In genomic region chr8:120357504-120357903, GRCm38 (mm10) we compare ENCODE assay signal across 19 mouse cellular contexts.
A peak's percentile ranks its signal among the peaks of the same experiment; 100 is the strongest.
DNase-seq lines count a peak whose midpoint lies in the region; ATAC-seq lines count a peak whose summit lies in the region.
"Had no signal": no experiment of that assay in that cellular context is flagged by ENCODE, and none has a peak within 500 bp of the region (broad histone marks: within the 10 kb centered on the region; RNA-seq: fewer than 3 reads in every experiment).

No protein-coding gene starts in this region.

- WGBS in forebrain, embryonic 10.5 days: 88% methylated on average over 6 of the region's 6 CpGs
- 76% methylated on average over 6 of the region's 6 CpGs for WGBS in forebrain, embryonic 14.5 days
- 73% methylated on average over 6 of the region's 6 CpGs for WGBS in hindbrain, embryonic 11.5 days
- 62% methylated on average over 6 of the region's 6 CpGs for WGBS in hindbrain, embryonic 13.5 days
- WGBS in midbrain, embryonic 12.5 days: 75% methylated on average over 6 of the region's 6 CpGs
- 68% methylated on average over 6 of the region's 6 CpGs for WGBS in midbrain, embryonic 16.5 days

- H3K4me3 ChIP-seq in forebrain, embryonic 10.5 days: no peak overlapping the region
- no peak overlapping the region for H3K4me3 ChIP-seq in forebrain, embryonic 14.5 days (ENCODE audit: low read depth, low read length)
- no peak overlapping the region for H3K4me3 ChIP-seq in hindbrain, embryonic 11.5 days (ENCODE audit: low read depth, low read length)
- no peak overlapping the region for H3K4me3 ChIP-seq in hindbrain, embryonic 13.5 days
- no peak overlapping the region for H3K4me3 ChIP-seq in midbrain, embryonic 12.5 days
- H3K4me3 ChIP-seq in midbrain, embryonic 16.5 days (ENCODE audit: low read depth, low read length): no peak overlapping the region
- H3K4me3 ChIP-seq: forebrain, embryonic 15.5 days; intestine, embryonic 15.5 days had no signal

- DNase-seq in forebrain, embryonic 10.5 days (ENCODE audit: extremely low spot score, low spot score): no peak
- DNase-seq in forebrain, embryonic 14.5 days (ENCODE audit: low spot score): no peak
- DNase-seq in hindbrain, embryonic 11.5 days (ENCODE audit: low spot score): no peak
- DNase-seq in ZHBTc4 (ENCODE audit: low read depth, low spot score): peak; percentile 44
- no peak for DNase-seq in spleen, postnatal 14 days (ENCODE audit: low spot score in 2 of 2)
- DNase-seq: adrenal gland, postnatal 10 days; adrenal gland, postnatal 36 days; cerebellum, adult 18-20 months; cerebellum, adult 9-10 months; cerebellum, postnatal 14 days; gastrocnemius, postnatal 10 days; heart, adult 11 months had no signal

- H3K27ac ChIP-seq in forebrain, embryonic 10.5 days: peak overlapping the region; percentile 32; the same call in 1 of the 2 replicates
- no peak overlapping the region for H3K27ac ChIP-seq in forebrain, embryonic 14.5 days (ENCODE audit: low read depth, low read length)
- peak overlapping the region; percentile 2; the same call in 1 of the 2 replicates for H3K27ac ChIP-seq in hindbrain, embryonic 11.5 days (ENCODE audit: low read depth, low read length)
- H3K27ac ChIP-seq in hindbrain, embryonic 13.5 days: no peak overlapping the region
- H3K27ac ChIP-seq in midbrain, embryonic 12.5 days (replicated peaks): 0 out of 2 replicates have a peak overlapping the region, but pooled peaks have one; percentile 11
- no peak overlapping the region for H3K27ac ChIP-seq in midbrain, embryonic 16.5 days (ENCODE audit: low read length)
- H3K27ac ChIP-seq: forebrain, embryonic 15.5 days; intestine, embryonic 15.5 days had no signal

- peaks cover 21% of the 10 kb centered on the region for H3K27me3 ChIP-seq in forebrain, embryonic 10.5 days (ENCODE audit: poor library complexity, severe bottlenecking)
- no peaks in the 10 kb centered on the region for H3K27me3 ChIP-seq in forebrain, embryonic 14.5 days (replicated peaks; ENCODE audit: control insufficient read depth, insufficient read depth, low read length)
- no peaks in the 10 kb centered on the region for H3K27me3 ChIP-seq in hindbrain, embryonic 11.5 days (ENCODE audit: control insufficient read depth, insufficient read depth, low read length)
- H3K27me3 ChIP-seq in hindbrain, embryonic 13.5 days: 0 out of 2 replicates have a peak, but pooled peaks cover 4% of the 10 kb centered on the region
- H3K27me3 ChIP-seq in midbrain, embryonic 12.5 days: no peaks in the 10 kb centered on the region
- H3K27me3 ChIP-seq in midbrain, embryonic 16.5 days (ENCODE audit: control insufficient read depth, insufficient read depth, low read depth, low read length): no peaks in the 10 kb centered on the region
- H3K27me3 ChIP-seq: forebrain, embryonic 15.5 days; intestine, embryonic 15.5 days had no signal

- H3K36me3 ChIP-seq in forebrain, embryonic 10.5 days (replicated peaks): no peaks in the 10 kb centered on the region
- H3K36me3 ChIP-seq in forebrain, embryonic 14.5 days (ENCODE audit: control insufficient read depth, insufficient read depth, low read length): no peaks in the 10 kb centered on the region
- H3K36me3 ChIP-seq in hindbrain, embryonic 11.5 days (ENCODE audit: control insufficient read depth, insufficient read depth, low read length): no peaks in the 10 kb centered on the region
- H3K36me3 ChIP-seq in hindbrain, embryonic 13.5 days: no peaks in the 10 kb centered on the region
- no peaks in the 10 kb centered on the region for H3K36me3 ChIP-seq in midbrain, embryonic 12.5 days
- no peaks in the 10 kb centered on the region for H3K36me3 ChIP-seq in midbrain, embryonic 16.5 days (ENCODE audit: control insufficient read depth, insufficient read depth, low read length)
- H3K36me3 ChIP-seq: forebrain, embryonic 15.5 days; intestine, embryonic 15.5 days had no signal

- peaks cover 87% of the 10 kb centered on the region for H3K4me1 ChIP-seq in forebrain, embryonic 10.5 days
- H3K4me1 ChIP-seq in forebrain, embryonic 14.5 days (ENCODE audit: control insufficient read depth, insufficient read depth, low read length): peaks cover 10% of the 10 kb centered on the region; the same call in 1 of the 2 replicates
- peaks cover 22% of the 10 kb centered on the region for H3K4me1 ChIP-seq in hindbrain, embryonic 11.5 days (replicated peaks; ENCODE audit: control insufficient read depth, insufficient read depth, low read length)
- H3K4me1 ChIP-seq in hindbrain, embryonic 13.5 days (replicated peaks): peaks cover 89% of the 10 kb centered on the region
- peaks cover 49% of the 10 kb centered on the region for H3K4me1 ChIP-seq in midbrain, embryonic 12.5 days
- H3K4me1 ChIP-seq in midbrain, embryonic 16.5 days (ENCODE audit: control insufficient read depth, insufficient read depth, low read length): peaks cover 15% of the 10 kb centered on the region

- no peak for ATAC-seq in forebrain, embryonic 14.5 days
- ATAC-seq in hindbrain, embryonic 11.5 days (ENCODE audit: low FRiP score): no peak
- no peak for ATAC-seq in hindbrain, embryonic 13.5 days (ENCODE audit: low FRiP score)
- ATAC-seq in midbrain, embryonic 12.5 days (ENCODE audit: low FRiP score, low read depth): no peak
- ATAC-seq in midbrain, embryonic 16.5 days: no peak
- ATAC-seq: forebrain, embryonic 15.5 days; hindbrain, embryonic 16.5 days; intestine, embryonic 15.5 days had no signal

- H3K4me2 ChIP-seq in forebrain, embryonic 14.5 days (ENCODE audit: low read length): no peak overlapping the region
- H3K4me2 ChIP-seq in hindbrain, embryonic 11.5 days (replicated peaks; ENCODE audit: low read depth, low read length): no peak overlapping the region
- H3K4me2 ChIP-seq in hindbrain, embryonic 13.5 days: no peak overlapping the region
- no peak overlapping the region for H3K4me2 ChIP-seq in midbrain, embryonic 12.5 days (replicated peaks)
- no peak overlapping the region for H3K4me2 ChIP-seq in midbrain, embryonic 16.5 days (ENCODE audit: low read length)
- H3K4me2 ChIP-seq: forebrain, embryonic 15.5 days; heart, embryonic 11.5 days; intestine, embryonic 15.5 days had no signal

- no peaks in the 10 kb centered on the region for H3K9me3 ChIP-seq in forebrain, embryonic 10.5 days
- H3K9me3 ChIP-seq in forebrain, embryonic 14.5 days (replicated peaks; ENCODE audit: control insufficient read depth, low read length): no peaks in the 10 kb centered on the region
- no peaks in the 10 kb centered on the region for H3K9me3 ChIP-seq in hindbrain, embryonic 11.5 days (ENCODE audit: control insufficient read depth, low read length)
- H3K9me3 ChIP-seq in hindbrain, embryonic 13.5 days: no peaks in the 10 kb centered on the region
- H3K9me3 ChIP-seq in midbrain, embryonic 12.5 days: no peaks in the 10 kb centered on the region
- H3K9me3 ChIP-seq in midbrain, embryonic 16.5 days (replicated peaks; ENCODE audit: control insufficient read depth, low read length, poor library complexity, severe bottlenecking): no peaks in the 10 kb centered on the region
- H3K9me3 ChIP-seq: forebrain, embryonic 15.5 days; intestine, embryonic 15.5 days had no signal

- H3K9ac ChIP-seq in forebrain, embryonic 14.5 days (ENCODE audit: low read length): no peak overlapping the region
- no peak overlapping the region for H3K9ac ChIP-seq in hindbrain, embryonic 11.5 days (ENCODE audit: low read depth, low read length)
- no peak overlapping the region for H3K9ac ChIP-seq in hindbrain, embryonic 13.5 days
- H3K9ac ChIP-seq in midbrain, embryonic 12.5 days (replicated peaks): no peak overlapping the region
- no peak overlapping the region for H3K9ac ChIP-seq in midbrain, embryonic 16.5 days (ENCODE audit: low read depth, low read length)
- H3K9ac ChIP-seq: forebrain, embryonic 15.5 days; intestine, embryonic 15.5 days had no signal

Comparison
In these comparisons a context has a peak if more than half of its experiments do, and no peak if none do; other contexts are left out.
1. H3K27ac ChIP-seq: peak in forebrain, embryonic 10.5 days (single experiment), hindbrain, embryonic 11.5 days (single experiment) and midbrain, embryonic 12.5 days (single experiment); none in forebrain, embryonic 14.5 days (single experiment), hindbrain, embryonic 13.5 days (single experiment) and midbrain, embryonic 16.5 days (single experiment).